Mouse (Mus musculus): Measurements from ENCODE around the gene Ctsw. TPM values are rescaled to one million over a fixed set of nuclear protein-coding genes. Genes with fewer than 3 reads are reported as not detected.

Ctsw gene
- total RNA-seq, 2 experiments from 2014 or later: 0.86 TPM; not detected in 1

DNA sequence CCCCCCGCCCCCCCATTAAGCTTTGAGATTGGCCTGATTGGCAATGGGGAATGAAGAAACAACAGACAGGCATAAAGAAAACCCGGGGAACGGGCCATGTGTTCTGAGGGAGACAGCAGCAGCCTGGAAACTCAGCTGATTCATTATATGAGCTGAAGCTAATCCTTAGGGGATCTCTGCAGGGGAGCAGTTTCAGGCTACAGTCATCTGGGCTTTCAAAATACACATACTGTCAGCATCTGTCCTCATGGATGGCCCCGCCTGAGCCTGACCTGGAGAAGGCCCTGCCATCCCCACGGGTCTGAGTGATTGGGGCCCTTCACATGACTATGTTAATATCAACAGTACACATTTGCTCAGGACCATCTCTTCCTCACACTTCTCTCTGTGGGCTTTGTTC is 3.5 kb upstream of the Ctsw start:
- intact Hi-C loops (cut with DNase I): no loop called here
- DNase-seq (ENCODE audit: low spot score in 2 of 2): no peak

DNA sequence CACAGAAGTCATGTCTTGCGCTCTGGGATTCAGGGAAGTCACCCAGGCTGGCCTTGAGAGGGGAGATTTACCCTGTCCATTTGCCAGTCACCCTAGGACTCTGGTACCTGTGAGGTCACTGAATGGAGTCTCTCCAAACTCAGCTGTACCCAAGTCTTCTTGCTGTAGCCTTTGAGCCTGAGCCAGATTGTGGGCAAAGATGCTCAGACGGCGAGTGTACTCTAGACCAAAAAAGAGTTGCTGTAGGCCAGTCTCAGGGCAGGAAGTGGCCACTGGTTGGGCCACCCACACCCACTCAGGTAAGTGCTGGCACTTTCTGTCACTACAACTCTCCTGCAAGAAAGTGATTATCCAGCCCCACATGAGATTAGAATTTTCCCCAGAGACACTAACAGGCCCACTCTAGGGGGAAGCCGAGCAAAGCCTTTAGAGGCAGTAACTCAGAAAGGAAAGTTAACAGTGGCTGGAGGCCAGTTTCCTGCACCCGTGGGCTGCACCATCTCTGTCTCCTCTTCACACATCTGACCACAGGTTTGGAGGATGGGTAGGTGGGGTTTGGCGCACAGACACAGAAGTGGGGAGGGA is 1.3 kb downstream of the Ctsw start:
- DNase-seq (ENCODE audit: low spot score in 2 of 2): no peak
- intact Hi-C loops (cut with DNase I): no loop called here

DNA sequence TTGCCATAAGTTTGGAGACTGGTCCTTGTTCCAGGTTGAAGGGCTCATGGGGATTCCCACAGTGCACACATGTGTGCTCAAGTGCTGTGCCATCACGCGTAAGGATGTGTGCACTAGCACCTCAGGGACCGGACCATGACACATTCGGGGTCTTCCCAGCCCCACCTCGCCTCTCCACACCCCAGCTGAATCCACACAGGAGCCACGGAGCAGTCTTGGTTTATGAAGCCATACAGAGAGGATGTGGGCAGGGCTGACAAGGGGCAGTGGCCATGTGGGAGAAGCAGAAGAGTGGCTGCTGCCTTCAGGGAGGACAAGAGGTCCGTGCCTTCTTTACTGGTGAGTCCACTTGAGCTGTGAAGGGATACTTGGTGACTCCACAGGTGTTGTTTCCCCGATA is 3.3 kb downstream of the Ctsw start:
- no peak for DNase-seq (ENCODE audit: low spot score in 2 of 2)
- intact Hi-C loops (cut with DNase I): no loop called here

GRCm38 (mm10) chr19:5463791-5464562 is 4.3 kb downstream of the Ctsw start:
- intact Hi-C loops (cut with DNase I): loop anchor here (1.0 kb wide), 1 partner anchor 24 kb away; the partner anchor contains the start of gene Mus81
- no peak for DNase-seq (ENCODE audit: low spot score in 2 of 2)

DNA sequence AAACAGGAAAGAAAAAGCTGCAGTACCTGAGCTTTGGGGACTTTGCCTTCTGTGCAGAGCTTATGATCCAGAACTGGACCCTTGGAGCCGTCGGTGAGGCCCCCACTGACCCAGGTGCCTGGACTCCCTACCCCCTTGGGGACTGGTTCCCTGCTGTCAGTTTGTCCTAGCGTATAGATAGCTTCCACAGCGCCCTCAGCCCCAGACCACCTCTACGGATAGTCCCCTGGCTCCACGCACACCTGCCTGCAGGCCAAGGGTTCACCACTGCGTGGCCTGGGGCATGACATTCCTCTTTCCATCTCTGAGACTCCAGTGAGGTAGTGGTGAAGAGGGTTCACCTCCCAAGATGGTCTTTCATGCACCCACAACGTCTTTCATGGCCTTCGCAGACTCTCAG is 5.1 kb downstream of the Ctsw start:
- DNase-seq (ENCODE audit: low spot score in 2 of 2): peak in 1 of 2 experiments; percentile 2
- intact Hi-C loops (cut with DNase I): loop anchor here (1.0 kb wide), 1 partner anchor 25 kb away; the partner anchor contains the start of gene Mus81

- DNase-seq (ENCODE audit: low spot score in 2 of 2): no peak
- intact Hi-C loops (cut with DNase I): no loop called here
Observed at GRCm38 (mm10) chr19:5461411-5461810, 6.9 kb downstream of the Ctsw start.

GRCm38 (mm10) chr19:5460465-5460911 is 7.8 kb downstream of the Ctsw start, which contains the start of gene Fibp:
Gene Fibp (plus strand): TSS chr19:5460615.
- DNase-seq (ENCODE audit: low spot score in 2 of 2): peak; percentile 88 to 89
- intact Hi-C loops (cut with DNase I): loop anchor here (1.0 kb wide), 1 partner anchor 30 kb away; the partner anchor contains the start of gene Cfl1

GRCm38 (mm10) chr19:5459896-5460295 is 8.4 kb downstream of the Ctsw start:
- DNase-seq (ENCODE audit: low spot score in 2 of 2): no peak
- intact Hi-C loops (cut with DNase I): loop anchor here (1.0 kb wide), 1 partner anchor 30 kb away; the partner anchor contains the start of gene Cfl1

- intact Hi-C loops (cut with DNase I): no loop called here
- peak in 1 of 2 experiments; percentile 53 for DNase-seq (ENCODE audit: low spot score in 2 of 2)
Observed at GRCm38 (mm10) chr19:5459019-5459418, 9.3 kb downstream of the Ctsw start.

DNA sequence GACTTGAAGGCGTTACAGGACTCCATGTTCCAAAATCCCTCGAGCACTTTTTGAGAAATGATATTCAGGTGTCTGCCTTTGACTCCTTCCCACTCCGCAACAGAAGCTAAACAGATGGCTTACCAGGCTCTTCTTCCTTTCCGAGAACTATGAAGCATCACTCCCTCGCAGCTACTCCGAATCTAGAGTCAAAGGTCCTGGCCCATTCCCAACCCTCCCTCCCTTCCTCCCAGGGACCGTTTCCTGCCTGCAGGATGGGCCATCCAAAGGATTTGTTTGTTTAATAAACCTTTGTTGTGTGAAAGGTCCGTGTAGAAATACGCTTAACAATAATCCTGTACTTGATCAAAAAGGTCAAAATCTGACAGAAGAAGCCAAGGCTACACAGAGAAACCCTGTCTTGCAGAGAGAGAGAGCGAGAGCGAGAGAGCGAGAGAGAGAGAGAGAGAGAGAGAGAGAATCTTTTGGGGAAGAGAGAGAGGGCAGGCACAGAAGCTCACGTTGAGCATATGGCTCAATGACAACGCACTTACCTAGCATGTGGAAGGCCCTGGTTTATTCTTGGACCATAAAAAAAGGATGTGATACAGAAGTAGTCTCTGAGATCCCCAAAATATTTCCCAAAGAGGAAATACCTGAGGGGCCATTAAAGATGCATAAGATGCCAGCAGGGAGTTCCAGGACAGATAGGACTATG is 10.4 kb downstream of the Ctsw start, which contains the start of gene Ccdc85b:
TSS of gene Ccdc85b (minus strand) at position 149 of the 697 bp plus-strand sequence.
- DNase-seq (ENCODE audit: low spot score in 2 of 2): no peak
- intact Hi-C loops (cut with DNase I): loop anchor here (2.0 kb wide), 2 partner anchors 31 to 33 kb away; partner anchors contain the start of genes AI837181, Drap1 and Mus81

DNA sequence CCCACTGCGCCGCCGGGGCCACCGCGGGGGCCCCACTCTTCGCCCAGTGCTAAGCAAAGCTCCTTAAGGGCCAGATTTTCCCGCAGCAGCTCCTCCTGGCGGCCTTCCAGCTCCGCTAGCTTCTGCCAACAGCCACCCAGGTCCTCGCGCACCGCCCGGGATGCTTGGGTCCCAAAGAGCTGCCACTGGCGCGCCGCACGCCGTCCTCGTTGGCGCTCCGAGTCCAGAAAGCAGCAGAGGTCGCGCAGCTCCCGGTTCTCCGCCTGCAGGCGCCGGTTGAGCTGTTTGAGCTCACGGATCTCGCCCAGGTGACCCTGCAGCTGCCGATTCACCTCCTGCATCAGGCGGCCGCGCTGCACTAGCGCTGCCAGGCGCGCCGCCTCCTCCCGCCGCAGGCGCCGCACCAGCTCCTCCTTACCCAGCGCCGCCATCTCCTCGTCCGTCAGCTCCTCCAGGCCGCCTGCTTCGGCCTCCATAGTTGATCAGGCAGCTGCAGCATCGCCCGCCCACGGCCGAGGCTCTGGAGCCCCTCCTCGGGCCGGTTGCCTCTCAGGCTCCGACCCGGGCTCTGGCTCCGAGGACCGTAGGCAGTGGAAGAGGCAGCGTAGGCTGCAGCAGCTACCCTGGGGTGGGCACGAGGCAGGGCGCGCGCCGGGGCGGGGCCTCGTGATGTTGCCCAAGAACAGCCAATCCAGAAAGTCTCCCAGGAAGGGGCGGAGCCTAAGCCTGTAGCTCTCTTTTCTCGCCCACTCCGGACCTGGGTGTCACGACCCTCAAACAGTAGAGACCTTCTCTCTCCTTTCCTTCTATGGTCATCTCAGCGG is 11.2 kb downstream of the Ctsw start:
- peak; percentile 96 for DNase-seq (ENCODE audit: low spot score in 2 of 2)
- intact Hi-C loops (cut with DNase I): loop anchor here (2.0 kb wide), 2 partner anchors 32 kb away; partner anchors contain the start of genes AI837181, Drap1 and Mus81

- intact Hi-C loops (cut with DNase I): loop anchor here (2.0 kb wide), 2 partner anchors 32 kb away; partner anchors contain the start of genes AI837181, Drap1 and Mus81
- DNase-seq (ENCODE audit: low spot score in 2 of 2): no peak
Observed at GRCm38 (mm10) chr19:5456241-5456921, 11.9 kb downstream of the Ctsw start.

- no peak for DNase-seq (ENCODE audit: low spot score in 2 of 2)
- intact Hi-C loops (cut with DNase I): no loop called here
Observed at GRCm38 (mm10) chr19:5455568-5455967, 12.7 kb downstream of the Ctsw start.

DNA sequence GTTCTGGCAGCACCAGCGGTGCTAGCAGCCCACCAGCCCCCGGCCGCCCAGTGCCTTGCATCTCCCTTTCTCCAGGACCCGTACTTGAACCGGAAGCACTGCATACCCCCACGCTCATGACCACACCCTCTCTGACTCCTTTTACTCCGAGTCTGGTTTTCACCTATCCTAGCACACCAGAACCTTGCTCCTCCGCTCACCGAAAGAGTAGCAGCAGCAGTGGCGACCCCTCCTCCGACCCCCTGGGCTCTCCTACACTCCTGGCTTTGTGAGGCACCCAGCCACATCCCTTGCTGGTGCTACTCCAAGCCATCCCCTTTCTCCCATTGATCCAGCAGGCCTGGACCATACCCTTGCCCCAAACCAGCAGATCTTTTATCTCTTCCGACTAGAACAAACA is 13.3 kb downstream of the Ctsw start:
- intact Hi-C loops (cut with DNase I): no loop called here
- DNase-seq (ENCODE audit: low spot score in 2 of 2): no peak

- no peak for DNase-seq (ENCODE audit: low spot score in 2 of 2)
- intact Hi-C loops (cut with DNase I): no loop called here
Observed at GRCm38 (mm10) chr19:5451766-5452165, 16.5 kb downstream of the Ctsw start.

DNA sequence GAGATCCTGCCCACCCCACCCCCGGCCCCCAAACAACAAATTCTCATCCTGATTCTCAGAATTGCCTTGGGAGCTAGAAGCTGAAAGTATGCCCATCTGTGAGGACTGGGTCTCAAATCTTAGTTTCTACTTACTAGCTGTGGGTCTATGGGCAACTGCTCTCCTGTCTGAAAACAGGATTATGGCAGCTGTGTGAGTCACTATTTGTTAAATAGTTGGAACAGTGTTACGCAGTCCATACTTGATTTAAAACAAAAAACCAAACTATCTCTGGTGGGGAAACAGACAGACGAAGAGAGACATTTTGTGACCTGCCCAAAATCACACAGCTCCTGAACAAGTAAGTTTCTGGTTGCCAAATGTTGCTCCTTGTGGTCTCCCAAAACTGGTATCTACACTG is 18.6 kb downstream of the Ctsw start:
- DNase-seq (ENCODE audit: low spot score in 2 of 2): no peak
- intact Hi-C loops (cut with DNase I): no loop called here

DNA sequence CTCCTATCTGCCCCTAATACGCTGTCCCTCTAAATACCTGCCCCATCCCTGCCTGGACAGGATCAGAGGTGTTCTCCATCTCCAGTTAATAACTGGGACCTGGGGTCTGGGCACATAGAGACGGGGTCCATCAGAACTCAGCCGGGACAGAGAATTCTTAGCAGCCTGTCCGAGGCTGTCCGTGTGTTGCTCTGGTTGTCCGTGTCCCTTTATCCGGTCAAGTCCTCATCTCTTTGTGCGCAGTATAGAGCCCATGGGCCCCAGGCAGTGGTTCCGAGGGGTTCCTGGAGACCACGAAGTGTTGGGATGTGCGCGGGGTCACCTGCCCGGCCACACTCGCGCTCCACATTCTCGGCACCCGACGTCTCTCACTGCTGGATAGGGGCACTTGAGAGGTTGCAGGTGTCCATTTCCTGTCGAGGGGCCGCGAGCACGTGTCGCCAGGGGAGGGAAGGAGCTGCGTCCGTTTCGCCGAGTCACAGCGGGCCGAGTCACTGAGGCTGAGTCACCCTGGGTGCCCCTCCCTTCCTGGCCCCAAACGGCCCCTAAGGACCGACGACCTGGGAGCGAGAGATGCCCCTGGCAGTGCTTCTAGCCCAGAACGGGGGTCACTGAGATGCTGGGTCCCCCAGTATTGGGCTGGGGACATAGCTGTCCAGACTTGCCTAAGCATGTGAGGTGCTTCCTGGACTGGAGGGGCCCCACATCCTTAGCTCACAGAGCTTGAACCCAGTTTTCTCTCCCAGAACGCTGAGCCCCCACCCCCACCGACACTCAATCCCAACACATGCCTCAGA is 19.8 kb downstream of the Ctsw start:
- intact Hi-C loops (cut with DNase I): no loop called here
- DNase-seq (ENCODE audit: low spot score in 2 of 2): no peak

All from left cerebral cortex, postnatal 36 days (tissue).